Mouse (Mus musculus) embryonic facial prominence, embryonic 12.5 days (tissue): ENCODE measurements at regions not wholly inside any gene's neighbourhood (a gene's known extent, or its start where the extent isn't known, plus 50 kb on each side); places are given as distances from the start of the nearest gene placed in this dataset.

Source experiments
- ATAC-seq: fragments of 200-750 bp; cut with Nextera tagmentation; 2 replicates; pipeline ENCODE4 v1.8.0; 2017; ENCODE audit not compliant: insufficient number of reproducible peaks, insufficient read depth, low FRiP score, low TSS enrichment
- H3K27ac ChIP-seq: fragments of 300-500 bp; sonication (generic); 2 replicates; pipeline ENCODE4 v1.5.1; 2016; ENCODE audit warnings: mild to moderate bottlenecking
- H3K27me3 ChIP-seq: fragments of 300-500 bp; sonication (generic); 2 replicates; pipeline ENCODE4 v1.6.1; 2016; ENCODE audit warnings: mild to moderate bottlenecking, moderate library complexity
- H3K36me3 ChIP-seq: fragments of 300-500 bp; sonication (generic); 2 replicates; pipeline ENCODE4 v1.6.1; 2016; ENCODE audit warnings: mild to moderate bottlenecking
- H3K4me1 ChIP-seq: fragments of 300-500 bp; sonication (generic); 2 replicates; pipeline ENCODE4 v1.6.1; 2016
- H3K4me2 ChIP-seq: fragments of 300-500 bp; sonication (generic); replicated peaks from 2 replicates; pipeline ENCODE4 v1.6.1; 2016; ENCODE audit warnings: mild to moderate bottlenecking, moderate library complexity
- H3K4me3 ChIP-seq: fragments of 300-500 bp; sonication (generic); 2 replicates; pipeline ENCODE4 v1.5.1; 2016; ENCODE audit warnings: mild to moderate bottlenecking
- H3K9ac ChIP-seq: fragments of 300-500 bp; sonication (generic); 2 replicates; pipeline ENCODE4 v1.6.1; 2016; ENCODE audit warnings: mild to moderate bottlenecking, moderate library complexity
- H3K9me3 ChIP-seq: fragments of 300-500 bp; sonication (generic); 2 replicates; pipeline ENCODE4 v1.6.1; 2016; ENCODE audit warnings: mild to moderate bottlenecking, moderate library complexity
- WGBS: fragments of 180-500 bp; shearing (Covaris S2); methylation state at CpG from one replicate; pipeline ENCODE4 v1.1.7; 2016; 5-methylcytosine and 5-hydroxymethylcytosine counted together

GRCm38 (mm10) chr16:30884189-30884551 is 197.1 kb downstream of the Xxylt1 start:
- no peak overlapping the region for H3K4me3 ChIP-seq
- WGBS: 55% methylated on average over 6 of the region's 6 CpGs
- no peaks in the 10 kb centered on the region for H3K9me3 ChIP-seq
- no peak for ATAC-seq
- H3K4me1 ChIP-seq: no peaks in the 10 kb centered on the region
- no peaks in the 10 kb centered on the region for H3K27me3 ChIP-seq
- no peak overlapping the region for H3K27ac ChIP-seq
- H3K4me2 ChIP-seq: no peak overlapping the region
- no peaks in the 10 kb centered on the region for H3K36me3 ChIP-seq
- H3K9ac ChIP-seq: no peak overlapping the region

GRCm38 (mm10) chr16:30886982-30887381 is 194.2 kb downstream of the Xxylt1 start:
- Histone ChIP-seq H3K27ac (no peak overlapping the region), H3K9me3 (no peaks in the 10 kb centered on the region), H3K4me2 (no peak overlapping the region), H3K4me3 (no peak overlapping the region), H3K9ac (no peak overlapping the region), H3K27me3 (no peaks in the 10 kb centered on the region), H3K4me1 (no peaks in the 10 kb centered on the region), H3K36me3 (no peaks in the 10 kb centered on the region)
- WGBS: 41% methylated on average over 1 of the region's 1 CpGs
- ATAC-seq: no peak

GRCm38 (mm10) chr16:30887536-30887935 is 193.7 kb downstream of the Xxylt1 start:
- H3K9ac ChIP-seq: no peak overlapping the region
- 100% methylated on average over 1 of the region's 1 CpGs for WGBS
- no peak overlapping the region for H3K27ac ChIP-seq
- no peak overlapping the region for H3K4me3 ChIP-seq
- no peaks in the 10 kb centered on the region for H3K27me3 ChIP-seq
- no peak overlapping the region for H3K4me2 ChIP-seq
- no peak for ATAC-seq
- no peaks in the 10 kb centered on the region for H3K4me1 ChIP-seq
- H3K36me3 ChIP-seq: no peaks in the 10 kb centered on the region
- no peaks in the 10 kb centered on the region for H3K9me3 ChIP-seq

- 70% methylated on average over 3 of the region's 3 CpGs for WGBS
- Histone ChIP-seq H3K27me3 (no peaks in the 10 kb centered on the region), H3K4me1 (no peaks in the 10 kb centered on the region), H3K9ac (no peak overlapping the region), H3K27ac (no peak overlapping the region), H3K9me3 (no peaks in the 10 kb centered on the region), H3K4me3 (no peak overlapping the region), H3K36me3 (no peaks in the 10 kb centered on the region), H3K4me2 (no peak overlapping the region)
- no peak for ATAC-seq
These were observed 192.5 kb downstream of the Xxylt1 start for GRCm38 (mm10) chr16:30888556-30889323.

- WGBS: 92% methylated on average over 6 of the region's 6 CpGs
- no peak overlapping the region for H3K4me2 ChIP-seq
- no peak overlapping the region for H3K27ac ChIP-seq
- no peak overlapping the region for H3K9ac ChIP-seq
- no peaks in the 10 kb centered on the region for H3K9me3 ChIP-seq
- no peaks in the 10 kb centered on the region for H3K36me3 ChIP-seq
- no peaks in the 10 kb centered on the region for H3K4me1 ChIP-seq
- no peak for ATAC-seq
- H3K4me3 ChIP-seq: no peak overlapping the region
- H3K27me3 ChIP-seq: no peaks in the 10 kb centered on the region
These were observed 188.6 kb downstream of the Xxylt1 start for GRCm38 (mm10) chr16:30892606-30893005.

GRCm38 (mm10) chr16:30894086-30894485 is 187.1 kb downstream of the Xxylt1 start:
- no peaks in the 10 kb centered on the region for H3K9me3 ChIP-seq
- H3K4me2 ChIP-seq: no peak overlapping the region
- no peaks in the 10 kb centered on the region for H3K27me3 ChIP-seq
- no peak for ATAC-seq
- no peaks in the 10 kb centered on the region for H3K4me1 ChIP-seq
- H3K27ac ChIP-seq: no peak overlapping the region
- H3K36me3 ChIP-seq: no peaks in the 10 kb centered on the region
- H3K9ac ChIP-seq: no peak overlapping the region
- H3K4me3 ChIP-seq: no peak overlapping the region

- H3K4me3 ChIP-seq: no peak overlapping the region
- ATAC-seq: no peak
- WGBS: 79% methylated on average over 4 of the region's 4 CpGs
- H3K4me1 ChIP-seq: no peaks in the 10 kb centered on the region
- no peak overlapping the region for H3K27ac ChIP-seq
- no peak overlapping the region for H3K9ac ChIP-seq
- no peaks in the 10 kb centered on the region for H3K9me3 ChIP-seq
- H3K4me2 ChIP-seq: no peak overlapping the region
- no peaks in the 10 kb centered on the region for H3K27me3 ChIP-seq
- H3K36me3 ChIP-seq: no peaks in the 10 kb centered on the region
These were observed 186.2 kb downstream of the Xxylt1 start for GRCm38 (mm10) chr16:30895021-30895420.

GRCm38 (mm10) chr16:30897371-30897770 is 183.9 kb downstream of the Xxylt1 start:
- no peaks in the 10 kb centered on the region for H3K9me3 ChIP-seq
- no peak overlapping the region for H3K27ac ChIP-seq
- H3K4me3 ChIP-seq: no peak overlapping the region
- H3K9ac ChIP-seq: no peak overlapping the region
- H3K27me3 ChIP-seq: no peaks in the 10 kb centered on the region
- 85% methylated on average over 3 of the region's 3 CpGs for WGBS
- H3K36me3 ChIP-seq: no peaks in the 10 kb centered on the region
- ATAC-seq: no peak
- H3K4me2 ChIP-seq: no peak overlapping the region
- H3K4me1 ChIP-seq: no peaks in the 10 kb centered on the region

GRCm38 (mm10) chr16:30900121-30900520 is 181.1 kb downstream of the Xxylt1 start:
- WGBS: 90% methylated on average over 2 of the region's 2 CpGs
- H3K27me3 ChIP-seq: no peaks in the 10 kb centered on the region
- H3K4me1 ChIP-seq: no peaks in the 10 kb centered on the region
- H3K4me2 ChIP-seq: no peak overlapping the region
- no peak for ATAC-seq
- no peak overlapping the region for H3K27ac ChIP-seq
- H3K9me3 ChIP-seq: peaks cover 18% of the 10 kb centered on the region; the same call in 1 of the 2 replicates
- H3K4me3 ChIP-seq: no peak overlapping the region
- no peaks in the 10 kb centered on the region for H3K36me3 ChIP-seq
- H3K9ac ChIP-seq: no peak overlapping the region

- peaks cover 18% of the 10 kb centered on the region; the same call in 1 of the 2 replicates for H3K9me3 ChIP-seq
- no peak overlapping the region for H3K4me3 ChIP-seq
- H3K27ac ChIP-seq: no peak overlapping the region
- no peaks in the 10 kb centered on the region for H3K4me1 ChIP-seq
- no peaks in the 10 kb centered on the region for H3K36me3 ChIP-seq
- no peak overlapping the region for H3K4me2 ChIP-seq
- H3K9ac ChIP-seq: no peak overlapping the region
- ATAC-seq: no peak
- no peaks in the 10 kb centered on the region for H3K27me3 ChIP-seq
These were observed 179.9 kb downstream of the Xxylt1 start for GRCm38 (mm10) chr16:30901309-30901708.
